Mouse (Mus musculus): Measurements from ENCODE around the gene Spg20. TPM values are rescaled to one million over a fixed set of nuclear protein-coding genes. Genes with fewer than 3 reads are reported as not detected.

Gene Spg20
- polyA plus RNA-seq, 1 experiment: 49.3 TPM

- no peak for TF ChIP-seq SRF (IDR thresholded peaks at IDR 0.05; ENCODE audit: control insufficient read depth, insufficient read length, low read depth)
- TF ChIP-seq TCF3 (IDR thresholded peaks at IDR 0.05; ENCODE audit: insufficient read length, low read depth): no peak
- peak; percentile 97 for TF ChIP-seq CEBPB (IDR thresholded peaks at IDR 0.05; ENCODE audit: insufficient read depth, poor library complexity, severe bottlenecking)
- no peak for TF ChIP-seq E2F4 (IDR thresholded peaks at IDR 0.05; ENCODE audit: insufficient read depth)
- no peak for TF ChIP-seq USF1 (IDR thresholded peaks at IDR 0.05; ENCODE audit: low read depth)
- no peak for TF ChIP-seq MYOG (IDR thresholded peaks at IDR 0.05; ENCODE audit: control insufficient read depth in 1 of 3, insufficient read depth in 1 of 3, insufficient read length in 2 of 3, low read depth in 2 of 3)
- Histone ChIP-seq H3K4me3 (no peak overlapping the region), H3K36me3 (ENCODE audit: control insufficient read depth, insufficient read depth) (no peaks in the 10 kb centered on the region), H3K27me3 (ENCODE audit: control insufficient read depth, insufficient read depth, insufficient read length) (no peaks in the 10 kb centered on the region), H3ac (ENCODE audit: control insufficient read depth, insufficient read length) (no peak overlapping the region), H3K4me2 (ENCODE audit: low read depth) (no peak overlapping the region), H3K79me2 (ENCODE audit: control insufficient read depth, insufficient read depth) (no peaks in the 10 kb centered on the region)
Observed at GRCm38 (mm10) chr3:55087360-55087759, 24.5 kb upstream of the Spg20 start.

GRCm38 (mm10) chr3:55088359-55088758 lies 23.5 kb upstream of the Spg20 start:
- Histone ChIP-seq H3K4me2 (ENCODE audit: low read depth) (no peak overlapping the region), H3K79me2 (ENCODE audit: control insufficient read depth, insufficient read depth) (no peaks in the 10 kb centered on the region), H3K4me3 (no peak overlapping the region), H3K27me3 (ENCODE audit: control insufficient read depth, insufficient read depth, insufficient read length) (no peaks in the 10 kb centered on the region), H3K36me3 (ENCODE audit: control insufficient read depth, insufficient read depth) (no peaks in the 10 kb centered on the region), H3ac (ENCODE audit: control insufficient read depth, insufficient read length) (no peak overlapping the region)
- TF ChIP-seq TCF3 (IDR thresholded peaks at IDR 0.05; ENCODE audit: insufficient read length, low read depth): no peak
- no peak for TF ChIP-seq POLR2A (IDR thresholded peaks at IDR 0.05; ENCODE audit: insufficient read length, low read depth)
- no peak for TF ChIP-seq CEBPB (IDR thresholded peaks at IDR 0.05; ENCODE audit: insufficient read depth, poor library complexity, severe bottlenecking)
- TF ChIP-seq POLR2AphosphoS2 (IDR thresholded peaks at IDR 0.05; ENCODE audit: insufficient read length, low read depth): no peak
- no peak for TF ChIP-seq USF1 (IDR thresholded peaks at IDR 0.05; ENCODE audit: low read depth)
- TF ChIP-seq MYOG (IDR thresholded peaks at IDR 0.05; ENCODE audit: control insufficient read depth in 1 of 3, insufficient read depth in 1 of 3, insufficient read length in 2 of 3, low read depth in 2 of 3): no peak
- TF ChIP-seq REST (IDR thresholded peaks at IDR 0.05; ENCODE audit: insufficient read depth, insufficient read length): no peak
- TF ChIP-seq E2F4 (IDR thresholded peaks at IDR 0.05; ENCODE audit: insufficient read depth): no peak
- TF ChIP-seq MYOD1 (IDR thresholded peaks at IDR 0.05; ENCODE audit: control insufficient read depth in 1 of 3, insufficient read length in 2 of 3, low read depth in 2 of 3): no peak
- TF ChIP-seq MAX (IDR thresholded peaks at IDR 0.05; ENCODE audit: low read depth): no peak
- TF ChIP-seq SRF (IDR thresholded peaks at IDR 0.05; ENCODE audit: control insufficient read depth, insufficient read length, low read depth): no peak
- TF ChIP-seq TCF12 (IDR thresholded peaks at IDR 0.05; ENCODE audit: insufficient read depth, poor library complexity, severe bottlenecking): no peak

GRCm38 (mm10) chr3:55088843-55089242 lies 23.1 kb upstream of the Spg20 start:
- no peak overlapping the region for H3ac ChIP-seq (ENCODE audit: control insufficient read depth, insufficient read length)
- H3K79me2 ChIP-seq (ENCODE audit: control insufficient read depth, insufficient read depth): no peaks in the 10 kb centered on the region
- no peaks in the 10 kb centered on the region for H3K27me3 ChIP-seq (ENCODE audit: control insufficient read depth, insufficient read depth, insufficient read length)
- no peak overlapping the region for H3K4me2 ChIP-seq (ENCODE audit: low read depth)
- H3K36me3 ChIP-seq (ENCODE audit: control insufficient read depth, insufficient read depth): no peaks in the 10 kb centered on the region
- H3K4me3 ChIP-seq: no peak overlapping the region
- no peak for TF ChIP-seq REST (IDR thresholded peaks at IDR 0.05; ENCODE audit: insufficient read depth, insufficient read length)
- TF ChIP-seq MAX (IDR thresholded peaks at IDR 0.05; ENCODE audit: low read depth): no peak
- no peak for TF ChIP-seq USF1 (IDR thresholded peaks at IDR 0.05; ENCODE audit: low read depth)
- TF ChIP-seq MYOD1 (IDR thresholded peaks at IDR 0.05; ENCODE audit: control insufficient read depth in 1 of 3, insufficient read length in 2 of 3, low read depth in 2 of 3): no peak
- TF ChIP-seq CEBPB (IDR thresholded peaks at IDR 0.05; ENCODE audit: insufficient read depth, poor library complexity, severe bottlenecking): no peak
- TF ChIP-seq POLR2AphosphoS2 (IDR thresholded peaks at IDR 0.05; ENCODE audit: insufficient read length, low read depth): no peak
- TF ChIP-seq TCF3 (IDR thresholded peaks at IDR 0.05; ENCODE audit: insufficient read length, low read depth): no peak
- no peak for TF ChIP-seq MYOG (IDR thresholded peaks at IDR 0.05; ENCODE audit: control insufficient read depth in 1 of 3, insufficient read depth in 1 of 3, insufficient read length in 2 of 3, low read depth in 2 of 3)
- no peak for TF ChIP-seq E2F4 (IDR thresholded peaks at IDR 0.05; ENCODE audit: insufficient read depth)
- TF ChIP-seq SRF (IDR thresholded peaks at IDR 0.05; ENCODE audit: control insufficient read depth, insufficient read length, low read depth): no peak
- TF ChIP-seq POLR2A (IDR thresholded peaks at IDR 0.05; ENCODE audit: insufficient read length, low read depth): no peak
- TF ChIP-seq TCF12 (IDR thresholded peaks at IDR 0.05; ENCODE audit: insufficient read depth, poor library complexity, severe bottlenecking): no peak

GRCm38 (mm10) chr3:55089291-55089690 lies 22.6 kb upstream of the Spg20 start:
- Histone ChIP-seq H3K36me3 (ENCODE audit: control insufficient read depth, insufficient read depth) (no peaks in the 10 kb centered on the region), H3K79me2 (ENCODE audit: control insufficient read depth, insufficient read depth) (no peaks in the 10 kb centered on the region), H3ac (ENCODE audit: control insufficient read depth, insufficient read length) (no peak overlapping the region), H3K4me2 (ENCODE audit: low read depth) (no peak overlapping the region), H3K27me3 (ENCODE audit: control insufficient read depth, insufficient read depth, insufficient read length) (no peaks in the 10 kb centered on the region), H3K4me3 (no peak overlapping the region)
- TF ChIP-seq POLR2A (IDR thresholded peaks at IDR 0.05; ENCODE audit: insufficient read length, low read depth) (no peak), SRF (IDR thresholded peaks at IDR 0.05; ENCODE audit: control insufficient read depth, insufficient read length, low read depth) (no peak), MYOG (IDR thresholded peaks at IDR 0.05; ENCODE audit: control insufficient read depth in 1 of 3, insufficient read depth in 1 of 3, insufficient read length in 2 of 3, low read depth in 2 of 3) (no peak), TCF12 (IDR thresholded peaks at IDR 0.05; ENCODE audit: insufficient read depth, poor library complexity, severe bottlenecking) (no peak), MYOD1 (IDR thresholded peaks at IDR 0.05; ENCODE audit: control insufficient read depth in 1 of 3, insufficient read length in 2 of 3, low read depth in 2 of 3) (no peak), USF1 (IDR thresholded peaks at IDR 0.05; ENCODE audit: low read depth) (no peak), E2F4 (IDR thresholded peaks at IDR 0.05; ENCODE audit: insufficient read depth) (no peak), POLR2AphosphoS2 (IDR thresholded peaks at IDR 0.05; ENCODE audit: insufficient read length, low read depth) (no peak), MAX (IDR thresholded peaks at IDR 0.05; ENCODE audit: low read depth) (no peak), CEBPB (IDR thresholded peaks at IDR 0.05; ENCODE audit: insufficient read depth, poor library complexity, severe bottlenecking) (no peak), TCF3 (IDR thresholded peaks at IDR 0.05; ENCODE audit: insufficient read length, low read depth) (no peak), REST (IDR thresholded peaks at IDR 0.05; ENCODE audit: insufficient read depth, insufficient read length) (no peak)

All from myocyte (in vitro differentiated cells).